Mouse (Mus musculus) bone marrow, adult 2 months (tissue): Measurements from ENCODE around the gene Rab43. TPM values are rescaled to one million over a fixed set of nuclear protein-coding genes. Genes with fewer than 3 reads are reported as not detected.

ENCODE experiments used
- H3K27ac ChIP-seq: fragments of 200-500 bp; 2 replicates; pipeline ENCODE4 v1.5.1; 2012; ENCODE audit warnings: low read depth, mild to moderate bottlenecking, control low read depth, inconsistent platforms, low read length; ENCODE audit not compliant: control insufficient read depth, poor library complexity, insufficient read depth
- H3K4me1 ChIP-seq: fragments of 200-500 bp; 2 replicates; pipeline ENCODE4 v1.6.1; 2011; ENCODE audit warnings: low read length; ENCODE audit not compliant: control insufficient read depth, insufficient read depth
- H3K4me3 ChIP-seq: fragments of 200-500 bp; replicated peaks from 2 replicates; pipeline ENCODE3; 2011; ENCODE audit warnings: mild to moderate bottlenecking, low read depth, low read length, control low read depth; ENCODE audit not compliant: control insufficient read depth
- CTCF ChIP-seq: fragments of 200-500 bp; IDR thresholded peaks from 2 replicates; pipeline ENCODE4 v1.5.1; 2011; ENCODE audit warnings: low read length, control low read depth; ENCODE audit not compliant: control insufficient read depth, insufficient read depth
- POLR2A ChIP-seq: fragments of 200-500 bp; IDR thresholded peaks from 2 replicates; pipeline ENCODE4 v1.6.1; 2011; ENCODE audit warnings: low read depth, mild to moderate bottlenecking, control low read depth, low read length, borderline replicate concordance; ENCODE audit not compliant: control insufficient read depth
- WGBS: fragments of 180-500 bp; shearing (Covaris S2); methylation state at CpG from one replicate; pipeline ENCODE4 v1.1.7; 2018; 5-methylcytosine and 5-hydroxymethylcytosine counted together
- polyA plus RNA-seq: library from polyadenylated mRNA; stranded (reverse); fragments of >200 nt; gene quantifications from 2 replicates; pipeline ENCODE4 v1.2.4, GENCODE M21; 2011; ENCODE audit warnings: low replicate concordance; ENCODE audit not compliant: missing spikeins, insufficient read depth, insufficient read length

The Rab43 gene
- polyA plus RNA-seq, result 31.2 and 44.9 TPM in 2 replicates

DNA sequence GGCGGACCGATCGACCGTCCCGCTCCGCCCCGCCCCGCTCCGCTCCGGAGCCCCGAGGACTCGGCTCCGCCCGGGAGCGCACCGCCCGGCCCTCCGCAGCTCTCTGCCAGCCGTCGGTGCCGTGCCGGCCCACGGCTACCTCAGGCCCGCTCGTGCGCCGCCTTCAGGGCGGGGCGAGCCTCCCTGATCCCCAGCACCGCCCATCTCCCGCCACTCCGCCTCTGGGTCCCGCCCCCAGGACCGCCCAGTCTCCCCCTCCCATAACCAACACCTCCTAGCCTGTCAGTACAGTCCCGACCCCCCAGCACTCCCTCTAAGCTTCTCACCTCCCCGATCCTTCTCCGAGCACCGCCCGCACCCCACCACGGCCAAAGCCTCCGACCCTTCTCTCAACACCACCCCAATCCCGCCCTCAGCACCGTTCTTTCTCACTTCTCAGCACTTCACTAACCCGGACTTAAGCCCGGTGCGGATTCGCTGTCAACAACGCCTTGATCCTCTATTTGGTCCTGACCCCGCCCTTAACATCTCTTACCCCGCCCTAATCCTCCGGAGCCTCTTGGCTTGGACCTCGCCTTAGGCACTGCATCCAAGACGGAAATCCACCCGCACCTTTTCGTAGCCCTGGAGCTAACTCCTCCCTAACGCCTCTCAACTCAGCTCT lies at the start of gene Rab43:
Gene Rab43 (minus strand): TSS at position 490 of the 664 bp plus-strand sequence.
- TF ChIP-seq CTCF (no peak; the same call in 1 of the 2 replicates), POLR2A (peak; percentile 98)
- Histone ChIP-seq H3K4me1 (peaks cover 8% of the 10 kb centered on the region; the same call in 1 of the 2 replicates), H3K27ac (peak within 1 kb of the TSS; percentile 97), H3K4me3 (peak within 1 kb of the TSS; percentile 91)
- WGBS, result under 1% methylated on average over 53 of the region's 56 CpGs

DNA sequence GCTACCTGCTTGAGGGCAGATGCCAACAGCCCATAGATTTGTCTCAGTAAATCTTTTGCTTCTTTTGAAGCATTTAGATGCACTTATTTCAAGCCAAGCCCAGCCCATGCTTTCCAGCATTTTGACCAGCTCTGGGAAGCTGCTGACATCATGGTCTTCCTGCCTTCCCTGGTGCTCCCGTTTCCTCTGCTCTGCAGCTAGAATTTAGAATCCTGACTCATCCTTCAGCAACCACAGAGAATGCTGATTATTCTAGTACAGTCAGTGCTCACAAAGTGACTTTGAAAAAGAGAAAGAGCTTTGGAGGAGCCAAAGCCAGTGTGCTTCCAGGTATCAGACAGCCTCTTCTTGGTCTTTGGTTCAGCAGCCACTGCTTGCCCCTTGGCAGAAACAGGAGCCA lies 45.1 kb upstream of the Rab43 start:
- WGBS, result 39% methylated on average over 1 of the region's 1 CpGs
- no peak overlapping the region for H3K4me3 ChIP-seq
- TF ChIP-seq CTCF (no peak), POLR2A (no peak)
- no peaks in the 10 kb centered on the region; the same call in 1 of the 2 replicates for H3K4me1 ChIP-seq
- no peak overlapping the region for H3K27ac ChIP-seq

DNA sequence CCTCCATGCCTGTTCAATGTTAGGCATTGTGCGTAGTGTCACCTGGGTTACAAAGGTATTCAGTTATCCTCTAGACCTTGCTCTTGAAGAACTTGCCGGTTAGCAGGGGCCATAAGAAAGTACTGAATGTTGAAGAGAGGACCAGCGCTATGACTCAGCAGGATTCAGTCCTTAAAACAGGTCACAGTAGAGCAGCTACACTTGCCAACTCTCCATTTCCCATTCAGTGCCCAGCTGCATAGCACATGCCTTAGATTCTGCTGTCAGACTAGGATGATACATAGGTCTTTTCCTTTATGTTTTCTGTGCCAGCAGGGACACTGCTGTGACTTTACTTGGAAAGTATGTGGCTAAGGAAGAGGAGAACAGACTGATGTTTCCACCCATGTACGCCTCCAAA lies 41.5 kb upstream of the Rab43 start:
- TF ChIP-seq CTCF (no peak), POLR2A (no peak)
- Histone ChIP-seq H3K27ac (no peak overlapping the region), H3K4me3 (no peak overlapping the region), H3K4me1 (peaks cover 1% of the 10 kb centered on the region; the same call in 1 of the 2 replicates)
- WGBS, result 65% methylated on average over 4 of the region's 4 CpGs

DNA sequence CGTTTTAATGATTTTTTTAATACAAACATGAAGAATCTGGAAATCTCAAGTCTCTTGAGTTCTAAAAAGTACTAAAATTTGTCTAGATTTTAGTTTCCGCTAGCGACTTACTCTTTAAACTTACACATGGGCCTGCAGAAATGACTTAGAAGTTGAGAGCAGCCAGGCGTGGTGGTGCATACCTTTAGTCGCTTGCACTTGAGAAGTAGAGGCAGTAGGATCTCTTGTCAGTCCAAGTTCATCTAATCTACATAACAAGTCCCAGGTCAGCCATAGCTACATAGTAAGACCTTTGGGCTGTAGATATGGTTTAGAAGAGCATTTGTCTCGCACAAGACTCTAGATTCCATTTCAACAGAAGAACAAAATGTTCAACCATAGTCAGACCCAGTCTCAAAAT lies 39.9 kb upstream of the Rab43 start:
- no peak overlapping the region for H3K4me3 ChIP-seq
- 81% methylated on average over 6 of the region's 6 CpGs for WGBS
- no peak overlapping the region for H3K27ac ChIP-seq

DNA sequence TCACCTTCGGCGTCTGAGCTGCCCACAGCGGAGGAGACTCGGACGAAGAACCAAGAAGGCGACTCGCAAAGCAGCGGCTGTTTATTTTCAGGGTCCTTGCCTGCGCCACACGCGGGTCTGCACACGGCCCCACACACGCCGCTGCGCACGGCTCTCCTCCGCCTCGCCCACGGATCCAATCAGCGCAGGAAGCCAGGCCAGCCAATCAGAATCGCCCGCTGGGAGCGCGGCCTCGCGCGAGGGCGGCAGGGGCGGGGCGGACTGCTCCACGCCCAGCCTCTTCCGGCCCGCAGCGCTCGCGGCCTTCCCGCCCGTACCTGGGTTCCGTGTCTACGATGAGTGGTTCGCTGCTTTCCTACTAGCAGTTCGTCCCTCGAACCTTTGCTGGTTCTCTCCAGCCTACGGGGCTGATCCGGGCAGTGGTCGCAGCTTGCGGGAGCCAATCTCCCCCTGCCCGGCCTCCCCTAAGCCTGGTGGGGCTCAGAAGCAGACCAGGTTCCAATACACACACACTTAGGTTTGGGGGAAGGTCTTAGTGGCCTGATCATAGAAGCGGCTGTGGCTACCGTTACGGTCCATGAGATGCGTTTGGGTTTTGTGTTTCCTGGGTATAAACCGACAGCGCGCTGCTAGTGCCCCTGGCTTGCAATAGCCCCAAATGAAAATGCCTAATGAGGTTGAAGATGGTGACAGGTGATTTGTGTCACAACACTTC lies 39.1 kb upstream of the Rab43 start, which contains the start of gene Cnbp:
Gene Cnbp (minus strand): TSS at position 207 of the 715 bp plus-strand sequence.
- Histone ChIP-seq H3K4me1 (peaks cover 3% of the 10 kb centered on the region; the same call in 1 of the 2 replicates), H3K27ac (peak within 1 kb of the TSS; percentile 94), H3K4me3 (peak within 1 kb of the TSS; percentile 95)
- TF ChIP-seq POLR2A (peak; percentile 91), CTCF (no peak)
- whole genome bisulfite sequencing, result under 1% methylated on average over 55 of the region's 55 CpGs

More for the DNA sequence above, 39.9 kb upstream of the Rab43 start:
- TF ChIP-seq POLR2A (no peak), CTCF (no peak)
- H3K4me1 ChIP-seq, result peaks cover 3% of the 10 kb centered on the region; the same call in 1 of the 2 replicates

DNA sequence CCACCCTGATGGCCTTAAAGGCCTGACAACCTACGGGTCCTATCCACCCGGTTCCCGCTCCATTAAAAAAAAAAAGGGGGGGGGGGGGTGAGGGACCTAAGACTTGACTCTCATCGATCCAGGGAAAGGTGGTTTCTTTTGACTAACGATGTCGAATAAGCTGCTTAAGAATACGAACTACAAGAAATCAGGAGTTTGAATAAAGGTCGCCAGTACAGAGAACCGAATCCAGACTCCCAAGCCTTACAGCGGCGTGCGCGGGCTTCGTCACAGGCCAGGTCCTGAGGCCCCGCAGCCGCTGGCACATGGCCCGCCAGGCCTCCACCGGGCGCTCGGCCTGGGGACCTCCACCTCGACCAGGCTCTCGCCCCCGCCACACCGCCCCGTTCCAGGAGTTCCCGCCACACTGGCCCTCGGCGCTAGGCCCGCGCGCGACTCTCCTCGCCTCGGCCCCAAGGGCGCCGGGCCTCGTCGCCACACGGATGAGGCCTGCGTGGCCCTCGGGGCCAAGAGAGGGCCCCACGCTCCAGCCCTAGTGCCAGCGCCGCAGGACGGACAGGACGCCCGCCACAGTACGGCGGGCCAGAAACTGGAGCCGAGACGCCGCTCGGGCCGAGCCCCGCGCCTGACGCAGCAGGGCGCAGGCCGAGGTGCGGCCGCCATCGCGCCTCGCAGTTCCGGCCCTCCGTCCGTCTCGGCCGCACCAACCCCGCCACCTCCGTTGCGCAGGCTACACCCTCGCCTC lies 38.4 kb upstream of the Rab43 start:
- H3K27ac ChIP-seq, result peak overlapping the region; percentile 94
- no peak for TF ChIP-seq POLR2A
- TF ChIP-seq CTCF, result no peak
- H3K4me1 ChIP-seq, result peaks cover 3% of the 10 kb centered on the region; the same call in 1 of the 2 replicates

DNA sequence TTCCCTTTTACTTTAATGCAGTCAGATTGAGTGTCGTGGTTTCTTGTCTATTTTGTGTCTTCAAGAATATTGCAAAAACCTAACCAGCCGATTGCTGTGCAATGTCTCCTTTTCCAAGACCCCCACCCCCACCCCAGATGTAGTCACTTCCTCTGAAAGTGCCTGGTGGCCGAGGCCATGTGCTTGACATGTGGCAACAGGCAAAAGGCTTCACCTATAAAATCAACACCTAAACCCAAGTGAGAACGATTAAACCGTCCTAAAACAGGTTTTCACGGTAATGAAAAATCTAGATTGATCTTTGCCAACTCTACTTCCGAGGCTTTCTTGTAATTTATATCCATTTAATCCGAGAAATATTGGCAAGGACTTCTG lies 37.8 kb upstream of the Rab43 start:
- Histone ChIP-seq H3K27ac (no peak overlapping the region), H3K4me1 (peaks cover 3% of the 10 kb centered on the region; the same call in 1 of the 2 replicates), H3K4me3 (peak overlapping the region; percentile 95)
- 0% methylated on average over 8 of the region's 8 CpGs for WGBS
- no peak for TF ChIP-seq CTCF
- no peak for TF ChIP-seq POLR2A

More for the DNA sequence above, 38.4 kb upstream of the Rab43 start:
- WGBS, result under 1% methylated on average over 73 of the region's 73 CpGs
- peak overlapping the region; percentile 95 for H3K4me3 ChIP-seq

DNA sequence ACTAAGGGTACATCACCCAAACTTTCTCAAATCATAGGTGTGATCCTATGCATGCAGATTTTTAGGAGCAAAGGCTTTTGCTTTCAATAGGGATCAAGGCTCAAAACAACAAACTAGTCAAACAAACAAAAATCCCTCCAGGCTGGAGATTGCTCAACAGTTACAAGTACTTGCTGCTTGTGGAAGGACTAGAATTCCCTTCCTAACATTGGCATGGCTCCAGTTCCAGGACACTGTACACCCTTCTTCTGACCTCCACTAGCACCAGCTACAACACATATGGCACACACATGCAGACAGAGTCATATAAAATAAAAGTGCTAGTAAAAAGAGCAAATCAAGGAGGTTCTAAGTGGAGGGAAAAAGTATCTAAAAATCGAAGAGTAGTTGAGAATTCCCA lies 34.8 kb upstream of the Rab43 start:
- 27% methylated on average over 1 of the region's 1 CpGs for WGBS
- no peak for TF ChIP-seq CTCF
- TF ChIP-seq POLR2A, result no peak
- no peak overlapping the region for H3K27ac ChIP-seq
- no peak overlapping the region for H3K4me3 ChIP-seq
- peaks cover 2% of the 10 kb centered on the region; the same call in 1 of the 2 replicates for H3K4me1 ChIP-seq
